Mouse (Mus musculus) limb, embryonic 14.5 days (tissue): ENCODE results near the gene Rmdn3. TPM values are rescaled to one million over a fixed set of nuclear protein-coding genes. Genes with fewer than 3 reads are reported as not detected.

ENCODE experiments used
- ATAC-seq: fragments of 200-750 bp; cut with Nextera tagmentation; 2 replicates; pipeline ENCODE4 v1.8.0; 2017; ENCODE audit warnings: low read depth, moderate number of reproducible peaks, moderate TSS enrichment; ENCODE audit not compliant: low FRiP score
- DNase-seq: peaks from one replicate; pipeline ENCODE4 v3.0.0-alpha.2; 2015; ENCODE audit warnings: low spot score
- H3K27ac ChIP-seq: fragments of 300-500 bp; sonication (generic); replicated peaks from 2 replicates; pipeline ENCODE4 v1.5.1; 2014; ENCODE audit warnings: low read depth, mild to moderate bottlenecking, low read length, moderate library complexity, mixed read lengths
- H3K27me3 ChIP-seq: fragments of 300-500 bp; sonication (generic); 2 replicates; pipeline ENCODE4 v1.6.1; 2014; ENCODE audit warnings: low read length, mixed read lengths; ENCODE audit not compliant: control insufficient read depth, insufficient read depth
- H3K36me3 ChIP-seq: fragments of 300-500 bp; sonication (generic); 2 replicates; pipeline ENCODE4 v1.6.1; 2014; ENCODE audit warnings: mild to moderate bottlenecking, low read length, moderate library complexity, mixed read lengths; ENCODE audit not compliant: control insufficient read depth, insufficient read depth
- H3K4me1 ChIP-seq: fragments of 300-500 bp; sonication (generic); 2 replicates; pipeline ENCODE4 v1.6.1; 2014; ENCODE audit warnings: antibody characterized with exemption, low read length, mixed read lengths; ENCODE audit not compliant: control insufficient read depth, insufficient read depth
- H3K4me2 ChIP-seq: fragments of 300-500 bp; sonication (generic); replicated peaks from 2 replicates; pipeline ENCODE4 v1.6.1; 2014; ENCODE audit warnings: low read depth, mild to moderate bottlenecking, low read length, moderate library complexity; ENCODE audit not compliant: severe bottlenecking
- H3K4me3 ChIP-seq: fragments of 300-500 bp; sonication (generic); replicated peaks from 2 replicates; pipeline ENCODE4 v1.5.1; 2014; ENCODE audit warnings: low read length
- H3K9ac ChIP-seq: fragments of 300-500 bp; sonication (generic); 2 replicates; pipeline ENCODE4 v1.6.1; 2014; ENCODE audit warnings: mild to moderate bottlenecking, low read depth, low read length, moderate library complexity; ENCODE audit not compliant: severe bottlenecking
- H3K9me3 ChIP-seq: fragments of 300-500 bp; sonication (generic); 2 replicates; pipeline ENCODE4 v1.6.1; 2016; ENCODE audit warnings: low read length; ENCODE audit not compliant: control insufficient read depth
- POLR2A ChIP-seq: fragments of 200-500 bp; IDR thresholded peaks from 2 replicates; pipeline ENCODE4 v1.8.0; 2012; ENCODE audit warnings: inconsistent platforms, mild to moderate bottlenecking, moderate library complexity, borderline replicate concordance; ENCODE audit not compliant: insufficient read depth, insufficient read length; ENCODE audit errors: extremely low read depth
- WGBS: fragments of 180-500 bp; shearing (Covaris S2); extraction: QIAGEN DNeasy Blood & Tissue Kit; methylation state at CpG from one replicate; pipeline ENCODE4 v1.1.7; 2014; 5-methylcytosine and 5-hydroxymethylcytosine counted together
- polyA plus RNA-seq, 2 experiments: library from polyadenylated mRNA; depleted of rRNA in 1 of 2; stranded (reverse) in 1 of 2; unstranded in 1 of 2; fragments of >200 nt; fragmentation: Nextera tagmentation in 1 of 2; extraction: Ambion mirVana in 1 of 2; gene quantifications; 2 replicates each; pipeline versions ENCODE4 v1.2.1 to v1.2.3; 2012 to 2014

Gene Rmdn3
- polyA plus RNA-seq, 2 experiments = 27.4 to 40.7 TPM

- no peak overlapping the region for H3K4me3 ChIP-seq
- TF ChIP-seq POLR2A = no peak
- no peaks in the 10 kb centered on the region for H3K4me1 ChIP-seq
- 62% methylated on average over 7 of the region's 7 CpGs for WGBS
- H3K27ac ChIP-seq = no peak overlapping the region
- H3K4me2 ChIP-seq = no peak overlapping the region
- ATAC-seq (no peak), DNase-seq (no peak)
- no peak overlapping the region for H3K9ac ChIP-seq
- H3K9me3 ChIP-seq = no peaks in the 10 kb centered on the region
- H3K36me3 ChIP-seq = peaks cover 58% of the 10 kb centered on the region
- no peaks in the 10 kb centered on the region for H3K27me3 ChIP-seq
Measured at GRCm38 (mm10) chr2:119182914-119183313, 26.1 kb upstream of the Rmdn3 start.

GRCm38 (mm10) chr2:119177384-119177939 lies 20.6 kb upstream of the Rmdn3 start:
- WGBS = 87% methylated on average over 5 of the region's 5 CpGs
- no peak overlapping the region for H3K9ac ChIP-seq
- no peaks in the 10 kb centered on the region for H3K9me3 ChIP-seq
- no peak for DNase-seq
- H3K27ac ChIP-seq = no peak overlapping the region
- peaks cover 6% of the 10 kb centered on the region; the same call in 1 of the 2 replicates for H3K4me1 ChIP-seq
- H3K4me3 ChIP-seq = no peak overlapping the region
- ATAC-seq = no peak
- no peak overlapping the region for H3K4me2 ChIP-seq
- no peaks in the 10 kb centered on the region for H3K27me3 ChIP-seq
- no peak for TF ChIP-seq POLR2A
- peaks cover 43% of the 10 kb centered on the region for H3K36me3 ChIP-seq

- Histone ChIP-seq H3K9ac (no peak overlapping the region), H3K4me3 (no peak overlapping the region), H3K27ac (no peak overlapping the region), H3K27me3 (no peaks in the 10 kb centered on the region), H3K9me3 (no peaks in the 10 kb centered on the region), H3K4me1 (peaks cover 6% of the 10 kb centered on the region; the same call in 1 of the 2 replicates), H3K4me2 (no peak overlapping the region), H3K36me3 (peaks cover 48% of the 10 kb centered on the region)
- ATAC-seq (no peak), DNase-seq (no peak)
- 53% methylated on average over 3 of the region's 3 CpGs for WGBS
- TF ChIP-seq POLR2A = no peak
Measured at GRCm38 (mm10) chr2:119176761-119177160, 19.9 kb upstream of the Rmdn3 start.

GRCm38 (mm10) chr2:119175614-119176013 lies 18.8 kb upstream of the Rmdn3 start:
- Histone ChIP-seq H3K9me3 (no peaks in the 10 kb centered on the region), H3K4me3 (no peak overlapping the region), H3K36me3 (peaks cover 44% of the 10 kb centered on the region), H3K9ac (no peak overlapping the region; the same call in 1 of the 2 replicates), H3K4me2 (no peak overlapping the region), H3K27ac (no peak overlapping the region), H3K4me1 (peaks cover 6% of the 10 kb centered on the region; the same call in 1 of the 2 replicates), H3K27me3 (no peaks in the 10 kb centered on the region)
- WGBS = 59% methylated on average over 6 of the region's 6 CpGs
- TF ChIP-seq POLR2A = no peak
- DNase-seq = no peak
- ATAC-seq = no peak

GRCm38 (mm10) chr2:119174866-119175265 lies 18.0 kb upstream of the Rmdn3 start:
- Histone ChIP-seq H3K4me2 (no peak overlapping the region), H3K27ac (no peak overlapping the region), H3K4me1 (peaks cover 6% of the 10 kb centered on the region; the same call in 1 of the 2 replicates), H3K36me3 (peaks cover 37% of the 10 kb centered on the region), H3K9me3 (no peaks in the 10 kb centered on the region), H3K4me3 (no peak overlapping the region), H3K9ac (no peak overlapping the region; the same call in 1 of the 2 replicates), H3K27me3 (no peaks in the 10 kb centered on the region)
- TF ChIP-seq POLR2A = no peak
- DNase-seq (no peak), ATAC-seq (no peak)
- 63% methylated on average over 14 of the region's 14 CpGs for WGBS
